Mouse (Mus musculus) retina, postnatal 7 days (tissue): ENCODE results near the gene Psmc3.
"Not testable (repeated sequence)": the region's sequence is repeated elsewhere in the genome, so short reads cannot be mapped to it uniquely, and the experiment has no call there.

Source experiments
- DNase-seq: peaks from one replicate; pipeline ENCODE4 v3.0.0-alpha.2; 2012; ENCODE audit warnings: low read depth, low spot score

The Psmc3 gene

GRCm38 (mm10) chr2:91053934-91054382 lies at the start of gene Psmc3:
Gene Psmc3 (plus strand): TSS chr2:91054009.
- DNase-seq, result peak; percentile 84

- DNase-seq, result no peak
Measured at GRCm38 (mm10) chr2:91008536-91008935, 45.3 kb upstream of the Psmc3 start.

GRCm38 (mm10) chr2:91013881-91014280 lies 39.9 kb upstream of the Psmc3 start:
- DNase-seq, result no peak

- DNase-seq, result no peak
Measured at GRCm38 (mm10) chr2:91015386-91015785, 38.4 kb upstream of the Psmc3 start.

GRCm38 (mm10) chr2:91018061-91018788 lies 35.6 kb upstream of the Psmc3 start:
- no peak for DNase-seq

- no peak for DNase-seq
Measured at GRCm38 (mm10) chr2:91019911-91020310, 33.9 kb upstream of the Psmc3 start.

- DNase-seq, result not testable (repeated sequence)
Measured at GRCm38 (mm10) chr2:91022266-91022665, 31.5 kb upstream of the Psmc3 start.

- DNase-seq, result no peak
Measured at GRCm38 (mm10) chr2:91023131-91023530, 30.7 kb upstream of the Psmc3 start.

GRCm38 (mm10) chr2:91023956-91024355 lies 29.9 kb upstream of the Psmc3 start:
- DNase-seq, result no peak

GRCm38 (mm10) chr2:91025081-91025516 lies 28.7 kb upstream of the Psmc3 start:
- DNase-seq, result no peak

- no peak for DNase-seq
Measured at GRCm38 (mm10) chr2:91026491-91026890, 27.3 kb upstream of the Psmc3 start.

- DNase-seq, result no peak
Measured at GRCm38 (mm10) chr2:91027391-91028214, 26.2 kb upstream of the Psmc3 start.

GRCm38 (mm10) chr2:91031216-91031615 lies 22.6 kb upstream of the Psmc3 start:
- DNase-seq, result no peak

GRCm38 (mm10) chr2:91033000-91033399 lies 20.8 kb upstream of the Psmc3 start:
- DNase-seq, result no peak

GRCm38 (mm10) chr2:91035385-91035784 lies 18.4 kb upstream of the Psmc3 start, which contains the start of gene Rapsn:
Gene Rapsn (plus strand): TSS chr2:91035620.
- DNase-seq, result no peak

GRCm38 (mm10) chr2:91041786-91042185 lies 12.0 kb upstream of the Psmc3 start:
- no peak for DNase-seq

- no peak for DNase-seq
Measured at GRCm38 (mm10) chr2:91042651-91043398, 11.0 kb upstream of the Psmc3 start.

GRCm38 (mm10) chr2:91044727-91045126 lies 9.1 kb upstream of the Psmc3 start:
- DNase-seq, result no peak

GRCm38 (mm10) chr2:91045805-91046204 lies 8.0 kb upstream of the Psmc3 start:
- not testable (repeated sequence) for DNase-seq

- no peak for DNase-seq
Measured at GRCm38 (mm10) chr2:91047359-91047758, 6.5 kb upstream of the Psmc3 start.

GRCm38 (mm10) chr2:91051917-91052316 lies 1.9 kb upstream of the Psmc3 start:
- DNase-seq, result no peak

GRCm38 (mm10) chr2:91052752-91053151 lies 1.1 kb upstream of the Psmc3 start:
- DNase-seq, result no peak
